Mouse (Mus musculus) heart, adult 2 months (tissue): ENCODE measurements around the gene Soga1.

ENCODE experiments used
- CTCF ChIP-seq: fragments of 200-600 bp; IDR thresholded peaks from 2 replicates; pipeline ENCODE4 v1.8.1; 2022; ENCODE audit warnings: antibody characterized with exemption, mild to moderate bottlenecking, moderate library complexity
- POLR2A ChIP-seq: fragments of 200-500 bp; IDR thresholded peaks from 2 replicates; pipeline ENCODE4 v1.6.1; 2011; ENCODE audit warnings: mild to moderate bottlenecking, low read depth, low read length, control low read depth; ENCODE audit not compliant: insufficient read depth

- TF ChIP-seq CTCF (no peak), POLR2A (no peak)
Measured at GRCm38 (mm10) chr2:156980059-156980458, 99.0 kb downstream of the Soga1 start.
